Mouse (Mus musculus): Measurements from ENCODE around the gene Tnfrsf23.
A peak's percentile ranks its signal among the peaks of the same experiment; 100 is the strongest.
"Not testable (repeated sequence)": the region's sequence is repeated elsewhere in the genome, so short reads cannot be mapped to it uniquely, and the experiment has no call there.

Tnfrsf23 gene

DNA sequence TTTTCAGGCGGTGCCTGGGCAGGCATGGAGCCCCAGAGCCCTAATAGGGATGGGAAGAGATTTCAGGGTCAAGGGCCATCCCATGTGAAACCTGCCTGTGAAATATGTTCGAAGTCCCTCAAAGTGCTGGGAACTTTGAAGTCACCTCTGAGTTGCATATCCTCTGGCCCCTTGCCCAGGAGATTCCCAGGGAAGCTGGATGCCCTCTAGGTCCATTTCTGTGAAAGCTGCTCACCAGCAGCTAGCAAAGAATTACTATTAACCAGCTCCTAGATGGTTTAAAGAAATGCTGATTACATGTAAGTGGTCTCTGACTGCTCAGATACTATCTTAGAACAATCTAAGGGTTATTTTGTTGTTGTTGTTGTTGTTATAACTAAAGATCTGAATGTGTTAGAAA lies 1.1 kb downstream of the Tnfrsf23 start:
- not testable (repeated sequence) for DNase-seq (ENCODE audit: low read depth, low spot score)

DNA sequence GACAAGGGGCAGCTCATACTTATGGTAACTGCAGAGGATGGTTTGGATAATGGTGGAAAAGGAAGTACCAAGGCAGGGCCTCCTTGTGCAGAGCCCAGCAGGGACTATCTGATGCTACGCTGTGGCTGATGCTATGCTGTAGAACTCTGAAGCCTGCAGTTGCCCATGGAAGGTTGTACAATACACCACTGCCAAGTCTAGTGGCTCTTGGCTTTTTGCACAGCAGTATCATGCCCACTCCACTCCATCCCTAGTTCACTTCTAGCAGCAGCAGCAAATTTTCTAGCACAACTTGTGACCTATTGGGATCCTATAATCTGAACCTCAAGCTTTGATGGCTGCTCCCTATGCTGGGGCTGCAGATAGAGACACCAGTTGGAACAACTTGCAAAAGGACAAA lies 4.1 kb downstream of the Tnfrsf23 start:
- no peak for DNase-seq (ENCODE audit: low read depth, low spot score)

DNA sequence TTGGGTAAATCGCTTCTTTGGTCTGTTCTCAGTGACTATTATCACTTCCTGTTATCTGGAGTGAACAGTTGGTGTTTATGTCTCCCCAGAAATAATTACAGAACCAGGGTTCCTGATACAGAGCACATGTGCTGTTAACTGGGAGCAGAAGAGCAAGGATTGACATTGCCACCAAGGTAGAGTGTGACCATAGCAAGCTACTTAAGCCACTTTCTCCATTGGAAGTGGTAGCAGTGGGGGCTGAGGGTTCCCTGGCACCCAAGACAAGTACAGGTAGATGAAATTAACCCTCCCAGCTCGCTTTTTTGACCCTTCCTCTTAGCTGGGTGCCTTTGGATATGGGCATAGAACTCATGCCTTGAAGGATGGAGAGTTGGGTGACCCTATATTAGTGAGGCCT lies 4.8 kb downstream of the Tnfrsf23 start:
- DNase-seq (ENCODE audit: low read depth, low spot score), result not testable (repeated sequence)

DNA sequence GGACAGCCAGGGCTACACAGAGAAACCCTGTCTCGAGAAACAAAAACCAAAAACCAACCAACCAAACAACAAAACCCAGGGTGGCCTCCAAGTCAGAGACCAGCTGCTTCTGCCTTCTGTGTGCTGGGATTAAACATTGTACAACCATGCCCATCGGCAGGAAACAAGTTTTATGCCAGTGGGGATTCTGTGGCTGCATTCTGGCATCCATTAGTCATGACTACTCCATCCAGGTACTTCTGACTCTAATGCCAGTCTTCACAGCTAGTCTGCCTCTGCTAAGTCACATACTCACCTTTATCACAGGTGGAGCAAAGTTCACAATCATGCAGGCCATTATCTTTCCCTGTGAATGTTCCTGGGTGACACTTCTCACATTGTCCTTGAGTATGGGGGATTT lies 6.0 kb downstream of the Tnfrsf23 start:
- DNase-seq (ENCODE audit: low read depth, low spot score), result not testable (repeated sequence)

- DNase-seq (ENCODE audit: low read depth, low spot score), result no peak
Measured at GRCm38 (mm10) chr7:143666427-143667311, 19.0 kb downstream of the Tnfrsf23 start.

- no peak for DNase-seq (ENCODE audit: low read depth, low spot score)
Measured at GRCm38 (mm10) chr7:143663470-143663869, 22.2 kb downstream of the Tnfrsf23 start.

DNA sequence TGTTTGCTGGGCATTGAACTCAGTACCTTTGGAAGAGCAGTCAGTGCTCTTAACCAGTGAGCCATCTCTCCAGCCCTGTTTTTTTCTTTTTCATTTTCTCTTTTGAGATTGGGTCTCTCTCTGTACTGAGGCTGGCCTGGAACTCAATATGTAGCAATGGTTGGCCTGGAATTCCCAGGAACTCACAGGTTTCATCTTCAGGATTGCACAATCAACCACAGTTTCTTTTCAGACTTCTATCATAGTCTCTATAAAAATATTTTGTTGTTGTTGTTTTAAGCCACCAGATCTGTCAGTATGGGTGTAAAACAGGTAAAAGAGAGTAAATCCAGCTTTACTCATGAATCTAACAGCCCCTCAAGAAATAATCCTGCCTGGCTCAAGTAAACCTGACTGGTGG lies 24.9 kb downstream of the Tnfrsf23 start:
- DNase-seq (ENCODE audit: low read depth, low spot score), result no peak

DNA sequence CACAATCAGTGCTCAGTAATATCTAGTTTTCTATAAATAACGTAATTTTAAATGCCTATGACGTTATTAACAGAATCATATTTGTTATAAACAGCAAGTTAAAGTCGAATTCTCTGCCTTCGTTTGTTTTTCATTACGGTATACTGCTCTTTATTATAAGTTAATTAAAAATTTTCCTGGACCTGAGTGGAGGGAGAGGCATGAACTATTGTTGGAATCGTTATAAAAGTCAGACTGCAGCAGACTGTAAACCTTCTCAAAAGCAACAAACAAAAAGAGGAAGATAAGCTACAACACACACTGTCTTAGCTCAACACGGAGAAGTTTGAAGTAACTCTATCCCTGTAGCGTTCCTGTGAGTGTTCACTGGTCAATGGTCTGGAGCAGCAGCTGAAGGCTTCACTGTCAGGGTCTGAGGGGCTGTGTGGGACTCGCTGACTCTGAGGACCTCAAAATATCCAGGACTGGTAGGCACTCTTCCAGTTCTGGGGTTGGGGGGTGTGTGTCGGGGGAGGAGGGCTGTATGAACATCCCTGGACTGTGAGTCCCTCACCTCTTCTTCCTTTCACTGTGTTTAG lies 35.8 kb downstream of the Tnfrsf23 start:
- DNase-seq (ENCODE audit: low read depth, low spot score), result not testable (repeated sequence)

DNA sequence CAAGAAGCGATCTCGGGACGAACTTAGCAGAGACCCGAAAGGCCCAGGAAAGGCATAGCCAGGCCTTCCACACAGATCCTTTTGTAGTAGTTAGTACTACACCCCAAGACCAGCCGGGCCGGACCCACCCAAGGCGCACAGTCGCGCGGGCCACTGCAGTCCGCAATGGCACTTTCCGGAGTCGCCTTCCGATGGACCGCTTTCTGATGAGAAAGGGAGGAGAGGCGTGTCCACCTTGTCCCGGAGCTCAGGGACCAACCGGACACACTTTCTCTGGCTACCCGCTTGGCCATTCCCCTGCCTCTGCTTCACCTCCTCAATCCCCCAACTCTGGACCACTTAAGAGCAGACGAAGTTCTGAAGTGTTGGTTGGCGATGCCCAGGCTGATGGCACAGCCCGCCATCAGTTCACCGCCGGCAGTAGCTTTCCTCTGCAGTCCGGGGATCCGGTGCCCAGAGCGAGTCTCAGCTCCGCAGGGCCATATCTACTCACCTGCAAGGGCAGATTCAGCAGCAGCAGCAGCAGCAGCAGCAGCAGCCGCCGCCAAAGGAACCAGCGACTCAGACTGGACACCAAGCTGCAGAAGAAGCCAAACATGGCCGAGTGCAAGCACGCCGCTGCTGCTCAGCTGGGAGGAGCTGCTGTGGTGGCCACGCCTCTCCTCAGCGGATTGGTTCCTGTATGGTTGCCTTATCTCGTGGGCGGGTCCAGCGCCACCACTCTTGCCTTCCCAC lies 36.5 kb downstream of the Tnfrsf23 start, which contains the start of gene Tnfrsf22:
Gene Tnfrsf22 (minus strand): TSS at position 628 of the 735 bp plus-strand sequence.
- DNase-seq (ENCODE audit: low read depth, low spot score), result peak; percentile 1

DNA sequence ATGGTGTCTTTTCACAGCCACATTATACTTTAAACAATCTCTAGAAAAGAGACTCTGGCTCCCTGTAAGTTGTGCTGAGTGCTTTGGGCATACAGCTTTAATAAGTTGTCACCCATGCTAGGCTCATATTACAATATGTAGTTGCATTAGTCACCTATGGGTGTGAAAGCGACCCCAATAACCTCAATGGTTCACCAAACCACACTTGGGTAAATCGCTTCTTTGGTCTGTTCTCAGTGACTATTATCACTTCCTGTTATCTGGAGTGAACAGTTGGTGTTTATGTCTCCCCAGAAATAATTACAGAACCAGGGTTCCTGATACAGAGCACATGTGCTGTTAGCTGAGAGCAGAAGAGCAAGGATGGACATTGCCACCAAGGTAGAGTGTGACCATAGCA lies 41.7 kb downstream of the Tnfrsf23 start:
- not testable (repeated sequence) for DNase-seq (ENCODE audit: low read depth, low spot score)

- no peak for DNase-seq (ENCODE audit: low read depth, low spot score)
Measured at GRCm38 (mm10) chr7:143636674-143637073, 49.0 kb downstream of the Tnfrsf23 start.

DNA sequence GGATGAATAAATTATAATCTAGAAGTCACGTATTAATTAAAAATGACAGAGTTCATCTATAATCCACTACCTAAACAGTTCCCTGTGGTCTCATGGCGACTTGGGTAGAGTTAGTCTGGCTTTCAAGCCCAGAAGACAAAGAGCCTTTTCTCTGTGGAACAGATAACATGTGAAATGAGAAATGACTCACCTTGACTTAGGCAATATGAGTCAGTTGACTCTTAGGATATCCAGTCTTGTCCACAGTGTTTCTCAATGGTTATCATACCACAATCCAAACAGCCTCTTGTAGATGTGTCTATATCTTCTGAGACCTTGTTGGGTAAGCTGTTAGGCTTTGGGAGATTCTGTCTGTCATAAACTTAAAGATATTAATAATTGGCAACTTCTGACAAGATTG lies 54.2 kb downstream of the Tnfrsf23 start:
- no peak for DNase-seq (ENCODE audit: low read depth, low spot score)

GRCm38 (mm10) chr7:143629501-143629900 lies 56.2 kb downstream of the Tnfrsf23 start:
- no peak for DNase-seq (ENCODE audit: low read depth, low spot score)

DNA sequence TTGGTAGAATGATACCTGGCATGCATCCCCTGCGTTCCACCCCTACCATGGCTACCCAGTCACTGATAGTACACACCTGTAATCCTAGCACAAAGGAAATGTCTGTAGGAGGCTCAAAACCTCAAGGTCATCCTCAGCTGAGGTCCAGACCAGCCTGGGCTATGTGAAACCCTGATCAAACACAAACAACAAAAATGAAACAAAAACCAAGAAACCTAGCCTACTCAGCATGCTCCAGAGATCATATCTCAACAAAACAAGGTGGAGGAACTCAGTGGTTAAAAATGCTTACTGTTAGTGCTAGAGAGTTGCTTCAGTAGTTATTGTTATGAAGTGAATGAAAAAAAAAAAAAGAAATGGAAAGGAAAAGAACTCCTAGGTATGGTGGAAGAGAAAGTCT lies 57.1 kb downstream of the Tnfrsf23 start, which contains the start of gene Tnfrsf26:
Gene Tnfrsf26 (minus strand): TSS at position 183 of the 400 bp plus-strand sequence.
- no peak for DNase-seq (ENCODE audit: low read depth, low spot score)

- DNase-seq (ENCODE audit: low read depth, low spot score), result no peak
Measured at GRCm38 (mm10) chr7:143627555-143628286, 58.0 kb downstream of the Tnfrsf23 start.

DNA sequence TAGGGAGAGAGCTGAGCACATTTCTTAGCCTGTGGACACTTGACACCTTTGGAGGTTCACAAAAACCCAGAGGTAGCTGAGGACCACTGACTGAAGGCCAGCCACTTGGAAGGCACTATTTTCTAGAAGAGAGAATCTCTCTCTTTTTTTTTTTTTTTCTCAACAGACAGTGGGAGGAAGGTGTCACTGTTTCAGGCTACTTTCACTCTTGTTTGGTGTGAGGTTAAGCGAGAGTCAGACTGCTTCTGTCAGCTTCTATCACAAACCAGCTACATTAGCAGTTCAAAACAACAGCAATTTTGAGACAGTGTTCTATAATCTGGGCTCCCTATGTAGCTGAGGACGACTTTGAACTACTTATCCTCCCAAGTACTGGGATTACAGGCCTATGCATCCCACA lies 59.5 kb downstream of the Tnfrsf23 start:
- no peak for DNase-seq (ENCODE audit: low read depth, low spot score)

DNA sequence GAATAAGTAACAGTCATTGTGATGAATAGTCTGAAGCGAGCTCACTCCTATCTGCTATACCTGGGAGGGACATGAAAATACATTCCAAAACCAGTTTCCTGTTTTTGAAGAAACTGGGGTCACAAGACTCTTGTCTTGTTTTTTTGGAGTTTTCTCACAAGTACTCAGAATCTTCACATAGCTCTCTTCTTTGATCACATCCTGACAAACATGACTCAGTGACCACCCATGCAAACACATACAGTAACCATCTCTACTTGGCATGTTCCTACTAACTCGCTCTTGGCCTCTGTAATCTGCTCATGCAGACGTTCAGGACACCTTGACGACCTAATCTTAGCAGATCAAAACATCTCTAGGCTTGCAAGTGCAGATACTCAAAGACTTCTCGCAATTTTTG lies 60.5 kb downstream of the Tnfrsf23 start:
- DNase-seq (ENCODE audit: low read depth, low spot score), result no peak

DNA sequence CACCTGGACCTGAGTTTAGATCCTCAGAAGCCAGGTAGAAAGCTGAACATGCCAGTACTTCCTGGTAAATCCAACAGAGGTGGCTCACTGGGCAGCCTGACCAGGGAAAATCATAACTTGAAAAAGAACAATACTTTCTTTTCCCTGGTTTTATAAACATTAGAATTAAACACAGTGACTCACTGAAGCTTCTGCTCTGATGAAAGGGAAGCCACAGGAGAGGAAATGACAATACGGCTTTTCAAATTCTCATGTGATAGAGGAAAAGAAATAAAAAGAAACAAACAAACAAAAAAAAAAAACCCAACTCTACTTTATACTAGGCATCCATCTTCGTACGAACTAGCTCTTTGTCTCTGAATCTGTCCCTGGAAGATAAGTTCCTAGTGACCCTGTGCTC lies 61.1 kb downstream of the Tnfrsf23 start:
- no peak for DNase-seq (ENCODE audit: low read depth, low spot score)

DNA sequence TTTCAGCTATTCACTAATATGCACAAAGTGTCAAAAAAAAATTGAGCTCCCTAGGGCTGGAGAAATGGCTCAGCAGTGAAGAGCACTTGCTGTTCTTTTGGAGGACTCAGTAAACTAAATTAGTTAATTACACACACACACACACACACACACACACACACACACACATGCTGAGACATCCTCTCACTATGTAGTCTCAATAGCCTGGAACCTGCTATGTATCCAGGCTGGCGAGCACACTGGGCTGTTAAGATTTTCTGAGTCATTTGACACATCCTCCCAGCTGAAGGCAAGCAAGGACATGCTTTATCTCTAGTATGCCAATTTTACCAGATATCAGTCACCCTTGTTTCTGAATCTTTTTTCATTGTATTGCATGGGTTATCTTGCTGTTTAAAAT lies 64.7 kb downstream of the Tnfrsf23 start:
- no peak for DNase-seq (ENCODE audit: low read depth, low spot score)
